Mouse (Mus musculus) ovary, postnatal 10 days (tissue): ENCODE data around the gene Defa17.
"Not testable (repeated sequence)": the region's sequence is repeated elsewhere in the genome, so short reads cannot be mapped to it uniquely, and the experiment has no call there.

Experiments
- DNase-seq: peaks from one replicate; pipeline ENCODE4 v3.0.0; 2022; ENCODE audit warnings: low spot score

Defa17 gene

DNA sequence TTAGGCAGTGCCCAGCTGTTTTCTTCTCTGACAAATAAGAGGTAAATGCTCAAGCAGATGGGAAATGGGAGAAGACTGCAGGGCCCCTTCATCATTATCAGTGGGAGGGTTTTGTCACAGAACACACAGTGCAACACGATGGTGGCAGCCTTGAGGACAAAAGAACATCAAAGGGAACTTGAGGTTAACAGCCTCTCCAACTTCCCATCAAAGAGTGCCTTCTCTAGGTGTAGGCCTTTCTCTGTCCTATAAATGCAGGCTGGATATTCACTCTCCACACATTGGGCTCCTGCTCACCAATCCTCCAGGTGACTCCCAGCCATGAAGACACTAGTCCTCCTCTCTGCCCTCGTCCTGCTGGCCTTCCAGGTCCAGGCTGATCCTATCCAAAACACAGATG is at the start of gene Defa17:
Gene Defa17, plus strand, starts transcription at position 301 of the 400 bp plus-strand sequence.
- DNase-seq: not testable (repeated sequence)

GRCm38 (mm10) chr8:21617883-21618282 is 37.7 kb upstream of the Defa17 start, which contains the start of gene Defa26:
TSS of gene Defa26 (plus strand) at chr8:21618183.
- DNase-seq: not testable (repeated sequence)

- not testable (repeated sequence) for DNase-seq
These were observed 9.9 kb downstream of the Defa17 start, which contains the start of gene Defa34 for GRCm38 (mm10) chr8:21665497-21665896. TSS of gene Defa34 (plus strand) at chr8:21665797.

GRCm38 (mm10) chr8:21703545-21703944 is 48.0 kb downstream of the Defa17 start, which contains the start of gene AY761184:
TSS of gene AY761184 (minus strand) at chr8:21703645.
- DNase-seq: not testable (repeated sequence)
